ENCODE assay signal across 22 mouse cellular contexts in the genomic region with DNA sequence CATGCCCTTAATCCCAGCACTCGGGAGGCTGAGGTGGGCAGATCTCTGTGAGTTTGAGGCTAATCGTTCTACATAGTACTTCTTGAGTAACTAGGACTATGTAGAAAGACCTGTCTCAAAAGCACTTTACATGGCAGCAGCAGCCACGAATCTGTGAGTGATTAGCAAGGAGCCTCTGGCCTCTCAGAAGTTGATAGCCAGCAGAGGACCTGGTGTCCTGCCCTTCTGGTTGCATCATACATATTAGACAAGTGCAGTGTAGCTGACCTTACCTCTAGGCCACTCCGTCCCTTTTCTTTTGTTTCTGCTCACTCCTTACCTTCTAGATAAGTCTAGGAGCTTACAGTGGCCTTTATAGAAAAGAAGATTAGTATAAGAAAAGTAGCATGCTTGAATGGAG. TPM values are rescaled to one million over a fixed set of nuclear protein-coding genes. Genes with fewer than 3 reads are reported as not detected.
A peak's percentile ranks its signal among the peaks of the same experiment; 100 is the strongest.
DNase-seq lines count a peak whose midpoint lies in the region; TF ChIP-seq lines count a peak whose summit lies in the region.
"Had no signal": no experiment of that assay in that cellular context is flagged by ENCODE, and none has a peak within 500 bp of the region (broad histone marks: within the 10 kb centered on the region; RNA-seq: fewer than 3 reads in every experiment).

No protein-coding gene starts in this region.

- no peaks in the 10 kb centered on the region for H3K9me3 ChIP-seq in ES-Bruce4 (replicated peaks; ENCODE audit: control insufficient read depth, insufficient read depth, low read length, poor library complexity, severe bottlenecking)
- H3K9me3 ChIP-seq: G1E; heart, embryonic 10.5 days; heart, embryonic 13.5 days had no signal

- H3K36me3 ChIP-seq in liver, adult 2 months (ENCODE audit: control insufficient read depth, insufficient read depth, low read length), result peaks cover 52% of the 10 kb centered on the region
- H3K36me3 ChIP-seq in ES-Bruce4 (ENCODE audit: control insufficient read depth, insufficient read depth, low read length, poor library complexity, severe bottlenecking), result peaks cover 87% of the 10 kb centered on the region

- WGBS in liver, adult 2 months, result 28% methylated on average over 4 of the region's 4 CpGs

- intact Hi-C loops in left cerebral cortex, postnatal 4 days (cut with DNase I), result no loop called here

- H3K9ac ChIP-seq in liver, adult 2 months (ENCODE audit: low read depth, low read length), result no peak overlapping the region
- H3K9ac ChIP-seq in ES-Bruce4 (ENCODE audit: low read depth, poor library complexity, severe bottlenecking), result no peak overlapping the region
- H3K9ac ChIP-seq: forebrain, postnatal 0 days; heart, embryonic 13.5 days; hindbrain, embryonic 14.5 days had no signal

- TF ChIP-seq EP300 in ES-Bruce4 (IDR thresholded peaks at IDR 0.05; ENCODE audit: insufficient read depth, low read depth, low read length), result no peak

- peak overlapping the region; percentile 58 for H3K27ac ChIP-seq in liver, adult 2 months (replicated peaks; ENCODE audit: insufficient read depth, low read depth, low read length)
- peak overlapping the region; percentile 13; the same call in 1 of the 2 replicates for H3K27ac ChIP-seq in ES-Bruce4 (ENCODE audit: insufficient read depth, low read length)
- H3K27ac ChIP-seq: heart, adult 2 months; heart, embryonic 10.5 days; heart, embryonic 13.5 days; hindbrain, embryonic 14.5 days; hindbrain, postnatal 0 days had no signal

- no peak for TF ChIP-seq CTCF in liver, adult 2 months (IDR thresholded peaks at IDR 0.05; ENCODE audit: low read depth, low read length)
- no peak for TF ChIP-seq CTCF in ES-Bruce4 (IDR thresholded peaks at IDR 0.05; ENCODE audit: low read depth, low read length)

- DNase-seq in adrenal gland, adult (ENCODE audit: inconsistent age in 2 of 2, low spot score in 1 of 2), result peak; percentile 45 to 77
- DNase-seq in adrenal gland, postnatal 4 days (ENCODE audit: low spot score in 2 of 2), result no peak
- peak; percentile 91 for DNase-seq in liver, adult 2 months (ENCODE audit: extremely low read depth, low read depth, low spot score)
- no peak for DNase-seq in liver
- DNase-seq in adrenal gland, postnatal 36 days, result peak; percentile 25 to 27
- DNase-seq in frontal cortex, postnatal 36 days (ENCODE audit: low spot score in 2 of 2), result no peak
- no peak for DNase-seq in left cerebral cortex, postnatal 4 days
- DNase-seq: cerebellum, adult 18-20 months; cerebellum, adult 9-10 months; cerebellum, postnatal 14 days; forebrain, postnatal 0 days; gastrocnemius, postnatal 25 days; heart, adult 2 months; heart, postnatal 14 days; heart, postnatal 4 days had no signal

- H3K27me3 ChIP-seq in liver, adult 2 months (ENCODE audit: control insufficient read depth, insufficient read depth, low read length), result no peaks in the 10 kb centered on the region
- H3K27me3 ChIP-seq in ES-Bruce4 (ENCODE audit: control insufficient read depth, insufficient read depth, low read length, poor library complexity, severe bottlenecking), result no peaks in the 10 kb centered on the region
- H3K27me3 ChIP-seq: heart, embryonic 13.5 days; Patski had no signal

- no peak overlapping the region for H3K4me3 ChIP-seq in liver, adult 2 months (ENCODE audit: insufficient read depth, low read depth, low read length)
- H3K4me3 ChIP-seq in ES-Bruce4 (ENCODE audit: low read depth, low read length), result no peak overlapping the region
- H3K4me3 ChIP-seq: heart, adult 2 months; heart, embryonic 10.5 days; heart, embryonic 13.5 days had no signal

- peaks cover 13% of the 10 kb centered on the region for H3K4me1 ChIP-seq in liver, adult 2 months (ENCODE audit: control insufficient read depth, insufficient read depth, low read length)
- H3K4me1 ChIP-seq in ES-Bruce4 (ENCODE audit: control insufficient read depth, insufficient read depth, low read length), result no peaks in the 10 kb centered on the region
- H3K4me1 ChIP-seq: heart, embryonic 10.5 days; heart, embryonic 13.5 days had no signal

- TF ChIP-seq POLR2A in liver, adult 2 months (IDR thresholded peaks at IDR 0.05; ENCODE audit: extremely low read depth, insufficient read depth, low read length), result no peak
- TF ChIP-seq POLR2A in ES-Bruce4 (IDR thresholded peaks at IDR 0.05; ENCODE audit: insufficient read depth, low read length), result no peak

- H3K79me2 ChIP-seq in liver, adult 2 months (ENCODE audit: control insufficient read depth, insufficient read depth, low read length), result no peaks in the 10 kb centered on the region

RNA-seq across cellular contexts. Expression of gene Chaf1b, which starts 23.7 kb away (rescaled TPM):
- 10 to 100 TPM; 26.1 to 28.5 TPM for total RNA-seq in adrenal gland, postnatal 4 days (2021)
- 1.6 and 3.0 TPM in 2 replicates for total RNA-seq in liver, adult 2 months (2014; rRNA removed)
- 0.81 and 1.1 TPM in 2 replicates for polyA plus RNA-seq in liver, adult 2 months (2012; rRNA removed)
- 63.0 and 63.8 TPM in 2 replicates for polyA plus RNA-seq in ES-Bruce4 (2011; ENCODE audit: insufficient read depth, insufficient read length, low read depth, missing spikeins)
- total RNA-seq in adrenal gland, postnatal 36 days (2021), result 1 to 10 TPM; 3.0 to 3.9 TPM
- total RNA-seq in left cerebral cortex, postnatal 4 days (2021), result 1 to 10 TPM; 7.6 to 8.2 TPM

RNA-seq across cellular contexts. Expression of gene Morc3, which starts 28.0 kb away (rescaled TPM):
- 10 to 100 TPM; 38.9 to 40.2 TPM for total RNA-seq in adrenal gland, postnatal 4 days (2021)
- total RNA-seq in liver, adult 2 months (2014; rRNA removed), result 22.9 and 26.8 TPM in 2 replicates
- 2.7 and 3.1 TPM in 2 replicates for polyA plus RNA-seq in liver, adult 2 months (2012; rRNA removed)
- polyA plus RNA-seq in ES-Bruce4 (2011; ENCODE audit: insufficient read depth, insufficient read length, low read depth, missing spikeins), result 152 TPM in 2 replicates
- total RNA-seq in adrenal gland, postnatal 36 days (2021), result 10 to 100 TPM; 28.9 to 44.8 TPM
- total RNA-seq in left cerebral cortex, postnatal 4 days (2021), result 10 to 100 TPM; 38.0 to 45.6 TPM

Comparison
In these comparisons a context has a peak if more than half of its experiments do, and no peak if none do; other contexts are left out.
1. DNase-seq: peak in adrenal gland, adult (2 of 2), liver, adult 2 months (single experiment) and adrenal gland, postnatal 36 days (2 of 2); none in adrenal gland, postnatal 4 days (0 of 2), liver (single experiment), frontal cortex, postnatal 36 days (0 of 2) and left cerebral cortex, postnatal 4 days (single experiment).